Mouse (Mus musculus) lung, postnatal 4 days (tissue): ENCODE measurements around the gene Hexb.
"Not testable (repeated sequence)": the region's sequence is repeated elsewhere in the genome, so short reads cannot be mapped to it uniquely, and the experiment has no call there.

ENCODE experiments used
- DNase-seq, 2 experiments: peaks; one replicate each; pipeline ENCODE4 v3.0.0; 2021

The Hexb gene

GRCm38 (mm10) chr13:97178943-97179342, 19.2 kb downstream of the Hexb start:
- DNase-seq: no peak

- DNase-seq: no peak
Measured at GRCm38 (mm10) chr13:97176731-97177130, 21.4 kb downstream of the Hexb start.

- no peak for DNase-seq
Measured at GRCm38 (mm10) chr13:97175520-97176264, 22.5 kb downstream of the Hexb start.

GRCm38 (mm10) chr13:97145834-97146233, 52.3 kb downstream of the Hexb start:
- peak in 1 of 2 experiments; percentile 37 for DNase-seq

GRCm38 (mm10) chr13:97142321-97142720, 55.8 kb downstream of the Hexb start:
- DNase-seq: no peak

- DNase-seq: not testable (repeated sequence)
Measured at GRCm38 (mm10) chr13:97138404-97138931, 59.7 kb downstream of the Hexb start.

- peak; percentile 92 to 93 for DNase-seq
Measured at GRCm38 (mm10) chr13:97137466-97138400, 60.4 kb downstream of the Hexb start, which contains the start of the genes Gfm2 and Nsa2. TSS of gene Gfm2 (plus strand) at chr13:97137937. TSS of gene Nsa2 (minus strand) at chr13:97137937.

GRCm38 (mm10) chr13:97130413-97130812, 67.7 kb downstream of the Hexb start:
- DNase-seq: not testable (repeated sequence)

- DNase-seq: not testable (repeated sequence)
Measured at GRCm38 (mm10) chr13:97129654-97130053, 68.5 kb downstream of the Hexb start.
